Mouse (Mus musculus) C2C12 (cell line): ENCODE results near the gene Tenm4.

ENCODE experiments used
- CEBPB ChIP-seq: IDR thresholded peaks from one replicate; pipeline ENCODE4 v1.6.1; 2011; ENCODE audit warnings: low read depth, mild to moderate bottlenecking, control low read depth, moderate library complexity
- CTCF ChIP-seq: IDR thresholded peaks from one replicate; pipeline ENCODE4 v1.5.1; 2011; ENCODE audit not compliant: control insufficient read depth, insufficient read depth, insufficient read length

GRCm38 (mm10) chr7:96899036-96899569 is 728.1 kb downstream of the Tenm4 start:
- no peak for TF ChIP-seq CTCF
- TF ChIP-seq CEBPB, result no peak
